Mouse (Mus musculus) adrenal gland, adult 2 months (tissue): ENCODE measurements around the gene Hmgn1. TPM values are rescaled to one million over a fixed set of nuclear protein-coding genes. Genes with fewer than 3 reads are reported as not detected.
"Not testable (repeated sequence)": the region's sequence is repeated elsewhere in the genome, so short reads cannot be mapped to it uniquely, and the experiment has no call there.

ENCODE experiments used
- DNase-seq: peaks from one replicate; pipeline ENCODE4 v3.0.0; 2021
- polyA plus RNA-seq: library from polyadenylated mRNA; depleted of rRNA; stranded (reverse); fragments of >200 nt; gene quantifications from 2 replicates; pipeline ENCODE4 v1.2.3, GENCODE M21; 2012
- total RNA-seq, 2 experiments: library from RNA; stranded (reverse); gene quantifications; 2 replicates each; pipeline ENCODE4 v1.2.3; 2021

Hmgn1 gene
- total and polyA plus RNA-seq, 3 experiments: 14.9 to 238 (median 215) TPM

DNA sequence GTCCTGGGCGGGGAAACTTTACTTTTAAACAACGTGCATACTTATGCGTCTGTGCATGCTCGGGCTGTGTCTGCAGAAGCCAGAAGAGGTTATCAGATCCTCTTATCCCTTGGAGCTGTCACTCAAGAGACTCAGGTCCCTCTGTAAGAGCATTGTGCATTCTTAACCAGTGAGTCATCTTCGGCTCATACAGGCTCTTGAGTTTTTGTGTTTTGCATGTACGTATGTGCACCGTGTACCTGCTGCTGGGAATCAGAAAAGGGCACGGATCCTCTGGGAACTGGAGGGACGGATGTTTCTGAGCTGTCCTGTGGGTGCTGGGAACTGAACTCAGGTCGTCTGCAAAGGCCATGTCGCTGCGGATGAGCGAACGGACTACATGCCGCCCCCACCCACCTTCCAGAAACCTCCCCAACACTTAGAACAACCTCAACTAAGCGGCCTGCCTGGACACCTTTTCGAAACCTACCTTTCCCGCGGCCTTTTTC, 801 bp downstream of the Hmgn1 start:
- DNase-seq: peak; percentile 44

DNA sequence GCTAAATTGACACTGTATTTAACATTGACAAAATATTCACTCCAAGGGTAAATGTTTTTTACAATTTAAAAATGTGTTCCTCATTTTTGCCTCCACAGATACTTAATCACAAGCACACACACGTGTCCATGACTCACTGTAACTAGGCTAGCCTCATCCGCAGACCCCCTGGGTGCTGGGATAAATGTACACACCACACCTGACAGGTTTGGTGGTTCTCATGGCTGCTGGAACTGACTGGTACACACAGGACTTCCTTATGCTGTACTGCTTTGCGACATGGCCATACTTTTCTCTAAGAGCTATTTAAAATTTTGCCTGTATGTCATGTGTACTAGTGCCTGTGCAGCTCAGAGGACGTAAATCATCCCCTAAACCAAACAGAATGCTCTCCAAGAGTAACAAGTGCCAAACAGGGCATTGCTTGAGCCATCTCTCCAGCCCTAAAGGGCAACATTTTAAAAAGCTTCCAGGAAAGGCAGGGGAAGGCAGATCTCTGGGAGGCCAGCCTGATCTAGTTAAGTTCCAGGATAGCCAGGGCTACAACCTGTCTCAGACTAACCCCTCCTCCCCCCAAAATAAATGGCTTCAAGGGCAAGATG, 7.4 kb downstream of the Hmgn1 start:
- DNase-seq: peak; percentile 19

DNA sequence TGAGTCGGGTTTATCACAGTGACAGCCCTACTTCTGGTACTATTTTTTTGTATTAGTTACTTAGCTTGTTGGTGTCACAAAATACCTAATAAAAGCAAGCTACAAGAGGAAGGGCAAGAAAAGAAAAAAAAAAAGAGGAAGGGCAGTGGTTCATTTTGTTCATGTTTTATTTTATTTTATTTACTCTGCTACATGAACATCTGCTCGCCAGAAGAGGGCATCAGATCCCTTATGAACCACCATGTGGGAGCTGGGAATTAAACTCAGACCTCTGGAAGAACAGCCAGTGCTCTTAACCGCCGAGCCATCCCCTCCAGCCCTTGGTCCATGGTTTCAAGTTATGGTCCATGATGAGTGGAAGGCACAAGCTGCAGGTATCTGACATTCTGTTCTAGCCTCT, 12.8 kb downstream of the Hmgn1 start:
- no peak for DNase-seq

DNA sequence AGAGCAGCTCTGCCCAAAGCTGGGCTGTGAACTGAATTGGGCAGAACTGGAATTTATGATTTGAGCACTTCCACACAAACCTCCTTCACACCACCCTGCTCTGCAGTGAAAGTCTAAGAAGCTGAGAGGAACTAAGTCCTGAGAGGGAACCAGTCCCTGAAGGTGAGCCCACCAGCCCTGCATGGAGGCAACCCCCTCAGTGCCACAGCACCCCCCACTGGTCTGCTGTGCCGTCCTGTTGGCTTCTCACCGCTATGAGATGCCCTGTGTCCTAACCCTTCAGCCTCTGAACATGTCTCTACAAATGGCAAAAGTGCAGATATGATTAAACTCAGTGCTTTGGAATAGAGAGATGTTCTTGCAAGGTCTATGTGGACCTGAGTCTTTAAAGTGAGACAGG, 14.8 kb downstream of the Hmgn1 start:
- no peak for DNase-seq

DNA sequence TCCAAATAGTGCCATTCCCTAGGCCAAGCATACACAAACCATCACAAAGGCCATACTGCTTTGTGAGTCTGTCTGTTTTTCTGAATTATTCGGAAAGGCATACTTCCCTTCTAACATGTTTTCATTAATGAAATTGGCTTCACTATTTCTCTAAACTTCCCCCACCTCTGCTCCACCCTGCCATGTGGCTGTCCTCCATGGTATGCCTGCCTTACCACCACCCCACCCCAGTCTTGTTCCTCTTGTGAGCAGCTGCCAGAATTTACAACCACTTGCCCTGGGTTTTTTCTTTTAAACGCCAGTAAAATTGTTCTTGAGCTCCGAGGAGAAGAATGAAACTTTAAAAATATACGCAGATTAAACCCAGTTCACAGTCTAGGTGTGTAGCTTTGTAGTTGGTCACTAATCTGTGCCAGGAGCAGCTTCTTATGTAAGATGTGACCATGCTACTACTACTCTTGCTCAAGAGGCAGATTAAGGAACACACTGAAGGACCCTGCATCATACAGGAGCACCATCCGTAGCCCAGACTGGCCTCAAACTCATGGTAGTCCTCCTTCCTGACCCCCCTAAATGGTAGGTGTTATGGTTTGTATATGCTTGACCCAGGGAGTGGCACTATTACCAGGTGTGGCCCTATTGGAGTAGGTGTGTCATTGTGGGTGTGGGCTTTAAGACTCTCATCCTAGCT, 16.7 kb downstream of the Hmgn1 start:
- no peak for DNase-seq

DNA sequence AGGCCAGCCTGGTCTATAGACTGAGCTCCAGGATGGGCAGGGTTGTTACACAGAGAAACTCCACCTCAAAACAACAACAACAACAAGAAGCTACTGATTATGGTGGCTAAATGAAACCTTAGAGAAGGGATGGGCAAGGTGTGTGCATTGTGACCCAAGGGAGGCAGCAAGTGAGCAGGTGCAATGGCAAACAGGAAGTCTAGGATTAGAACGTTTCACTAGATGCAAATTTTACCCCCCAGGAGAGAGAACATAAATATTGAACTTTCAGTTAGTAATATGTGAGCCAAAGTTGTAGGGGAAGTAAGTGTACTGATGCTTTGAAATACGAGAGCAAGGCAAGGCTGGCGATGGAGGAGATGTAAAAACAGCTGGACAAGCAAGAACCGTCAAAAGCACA, 17.9 kb downstream of the Hmgn1 start:
- no peak for DNase-seq

DNA sequence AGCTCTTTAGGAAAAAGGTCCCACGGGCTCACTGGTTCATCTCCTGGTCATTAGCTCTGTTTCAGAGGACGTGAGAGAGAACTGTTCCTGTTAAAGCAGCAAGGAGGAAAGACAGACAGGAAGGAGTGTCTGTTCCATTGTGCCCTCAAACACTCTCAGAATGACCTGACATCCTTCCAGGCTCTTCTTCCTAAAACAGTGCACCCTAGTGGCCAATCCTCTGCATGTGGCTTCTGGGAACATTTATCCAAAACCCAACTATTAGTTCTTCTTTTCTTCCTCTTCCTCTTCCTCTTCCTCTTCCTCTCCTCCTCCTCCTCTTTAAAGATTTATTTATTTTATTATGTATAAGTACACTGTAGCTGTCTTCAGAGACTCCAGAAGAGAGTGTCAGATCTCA, 24.5 kb downstream of the Hmgn1 start:
- no peak for DNase-seq

DNA sequence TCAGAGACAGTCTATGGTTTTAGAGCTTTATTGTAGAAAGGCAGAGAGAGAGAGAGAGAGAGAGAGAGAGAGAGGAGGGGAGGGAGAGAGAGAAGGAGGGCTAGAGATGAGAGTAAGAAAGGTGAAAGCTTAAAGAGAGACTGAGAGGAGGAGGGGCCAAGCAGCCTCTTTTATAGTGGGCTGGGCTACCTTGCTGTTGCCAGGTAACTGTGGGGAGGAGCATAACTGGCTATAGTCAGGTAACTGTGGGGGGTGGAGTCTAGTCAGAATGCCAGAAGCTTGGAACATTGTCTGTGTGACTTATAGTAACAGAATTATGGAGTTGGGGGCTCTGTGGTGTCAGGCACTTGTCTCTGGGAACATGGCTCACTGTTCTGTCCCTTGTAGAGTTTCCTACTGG, 29.7 kb downstream of the Hmgn1 start:
- DNase-seq: not testable (repeated sequence)

DNA sequence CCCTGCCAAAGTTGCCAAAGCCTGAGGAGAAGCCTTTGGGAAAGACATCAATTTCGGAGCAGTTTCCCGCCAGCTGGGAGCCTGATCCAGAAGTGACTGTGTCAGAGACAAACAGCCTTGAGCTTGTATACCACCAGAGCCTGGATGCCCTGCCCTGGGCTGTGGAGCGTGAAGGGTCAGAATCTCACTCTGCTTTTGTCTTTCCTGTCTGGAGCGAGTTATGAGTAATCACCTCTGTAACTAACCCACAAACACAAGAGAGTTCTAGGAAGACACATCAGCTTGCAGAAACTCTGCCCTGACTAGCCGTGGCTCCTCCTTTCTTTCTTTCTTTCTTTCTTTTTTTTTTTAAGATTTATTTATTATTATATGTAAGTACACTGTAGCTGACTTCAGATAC, 31.6 kb downstream of the Hmgn1 start:
- no peak for DNase-seq

DNA sequence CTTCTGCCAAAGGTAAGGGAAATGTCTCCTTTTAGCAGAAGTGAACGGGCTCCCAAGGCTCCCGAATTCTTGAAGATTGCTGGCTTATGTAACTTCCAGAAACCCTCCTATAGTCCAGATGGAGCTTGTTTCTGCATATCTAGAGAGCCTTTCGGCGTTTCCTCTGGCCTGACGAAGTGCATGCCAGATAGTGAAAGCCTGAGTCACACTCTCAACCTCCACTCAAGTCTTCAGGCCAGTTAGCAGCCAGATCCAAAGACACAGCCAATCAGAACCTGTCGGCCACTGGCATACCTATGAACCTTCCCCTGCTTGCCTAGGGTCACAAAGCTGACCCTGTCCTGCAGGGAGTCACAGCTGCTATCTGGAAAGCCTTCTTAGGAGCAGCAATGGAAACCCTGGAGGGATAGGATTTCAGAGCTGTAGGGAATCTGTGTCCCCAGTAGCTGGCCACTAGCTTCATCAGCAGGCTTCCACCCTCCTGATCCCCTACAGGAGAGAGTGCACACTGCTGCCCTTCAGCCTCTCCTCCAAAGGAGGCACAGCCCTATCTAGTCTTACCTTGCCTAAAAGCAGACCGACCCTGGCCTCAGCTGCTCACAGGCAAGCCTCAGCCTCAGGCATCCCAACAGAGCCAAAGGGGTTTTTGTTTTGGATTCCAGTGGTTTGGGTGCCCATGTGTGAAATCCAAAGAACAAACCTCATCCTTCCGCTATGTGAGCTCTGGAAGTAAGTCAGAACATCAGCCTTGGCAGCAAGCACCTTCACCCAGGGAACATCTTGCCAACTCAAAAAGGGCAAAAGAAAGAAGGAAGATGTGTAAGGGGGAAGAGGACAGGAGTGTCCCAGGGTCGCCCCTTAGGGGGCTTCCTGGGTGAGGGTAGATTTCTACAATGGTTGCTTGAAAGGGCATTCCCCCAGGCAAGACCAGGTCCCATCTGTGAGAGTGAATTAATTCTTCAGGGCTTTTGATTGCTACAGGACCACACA, 35.7 kb downstream of the Hmgn1 start:
- DNase-seq: peak; percentile 39

DNA sequence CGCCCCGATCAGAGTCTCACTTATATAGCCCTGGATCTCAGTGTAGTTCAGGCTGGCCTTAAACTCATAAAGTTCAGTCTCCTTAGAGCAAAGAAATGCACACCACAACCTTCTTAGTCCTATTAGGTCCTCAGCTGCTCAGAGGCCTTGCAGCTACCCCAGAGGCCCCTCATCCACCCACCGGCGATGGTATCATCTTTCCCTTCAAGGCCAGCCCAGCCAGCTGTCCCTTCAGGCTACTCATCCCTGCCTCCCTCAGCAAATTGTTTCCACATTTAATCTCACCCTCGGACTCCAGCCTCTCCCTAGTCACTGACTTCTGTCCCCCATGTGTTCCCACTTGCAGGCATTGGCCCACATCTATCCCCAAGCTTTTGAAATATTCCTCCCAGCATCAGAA, 39.4 kb downstream of the Hmgn1 start:
- no peak for DNase-seq

DNA sequence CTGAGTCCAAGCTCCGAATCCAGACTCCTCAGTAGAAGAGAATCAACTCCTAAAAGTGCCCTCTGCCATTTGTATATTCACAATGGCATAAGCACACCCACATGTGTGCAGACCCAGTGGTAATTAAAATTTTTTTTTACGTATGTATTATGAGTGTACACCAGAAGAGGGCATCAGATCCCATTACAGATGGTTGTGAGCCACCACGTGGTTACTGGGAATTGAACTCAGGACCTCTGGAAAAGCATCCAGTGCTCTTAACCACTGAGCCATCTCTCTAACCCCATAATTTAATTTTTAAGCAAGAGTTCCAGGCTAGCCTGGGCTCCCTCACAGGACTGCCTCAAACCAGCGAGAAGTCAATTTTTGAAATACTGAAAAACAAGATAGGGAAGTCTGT, 40.1 kb downstream of the Hmgn1 start:
- no peak for DNase-seq

DNA sequence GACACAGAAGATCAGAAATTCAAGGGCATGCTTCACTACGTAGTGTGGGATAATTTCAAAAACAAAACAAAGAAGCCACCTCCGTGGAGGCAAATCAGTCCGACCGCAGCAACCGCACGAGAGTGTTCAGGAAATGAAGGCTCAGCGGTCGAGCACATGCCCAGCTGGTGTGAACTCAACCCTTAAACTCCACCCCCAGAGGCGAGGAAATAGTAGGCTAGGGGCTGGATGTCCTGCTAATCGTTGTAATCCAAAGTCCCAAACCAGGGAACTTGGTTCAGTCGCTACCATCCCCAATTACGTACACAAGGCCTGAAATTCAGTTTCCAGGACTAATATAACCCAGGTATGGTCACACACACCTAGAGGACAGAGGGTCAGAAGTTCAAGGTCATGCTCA, 40.5 kb downstream of the Hmgn1 start:
- DNase-seq: no peak

DNA sequence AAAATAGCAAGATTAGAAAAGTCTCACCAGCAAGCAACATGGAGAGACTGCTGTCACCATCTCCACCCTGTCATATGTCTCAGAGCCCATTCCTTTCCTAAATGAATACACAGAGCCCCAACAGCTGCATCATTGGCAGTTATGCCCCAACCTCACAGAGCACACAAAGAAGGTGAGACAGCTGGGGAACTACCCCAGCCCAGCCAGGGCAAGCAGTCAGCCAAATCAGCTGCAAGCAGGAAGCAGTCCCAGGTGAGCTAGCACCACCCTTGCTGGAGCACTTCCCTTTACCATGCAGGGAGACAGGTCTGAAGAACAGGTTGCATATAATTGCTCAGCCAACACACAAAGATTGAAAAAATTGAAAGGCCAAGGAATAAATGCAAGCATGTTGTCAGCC, 41.9 kb downstream of the Hmgn1 start:
- DNase-seq: no peak

DNA sequence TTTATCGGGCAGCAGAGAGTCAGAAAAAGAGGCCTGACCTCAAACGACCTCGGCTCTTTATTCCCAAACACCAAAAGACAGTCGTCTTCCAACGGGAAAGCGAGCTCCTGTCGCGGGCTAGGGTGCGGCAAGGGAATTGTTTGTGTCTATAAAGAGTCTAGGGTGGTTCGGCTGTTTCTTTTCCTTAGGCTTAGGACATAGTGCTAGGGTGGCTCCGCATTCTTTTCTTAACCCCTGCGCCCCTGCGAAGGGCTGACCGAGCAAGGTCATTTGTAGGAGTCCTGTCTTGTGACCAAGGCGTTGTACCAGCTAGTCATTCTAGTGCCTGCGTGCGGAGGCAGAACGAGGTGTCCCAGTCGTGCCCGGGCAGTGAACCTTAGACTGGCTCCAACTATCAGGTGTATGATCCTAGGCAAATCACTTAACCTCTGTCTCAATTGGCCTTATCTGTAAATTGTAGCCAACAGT, 44.3 kb downstream of the Hmgn1 start:
- DNase-seq: no peak

DNA sequence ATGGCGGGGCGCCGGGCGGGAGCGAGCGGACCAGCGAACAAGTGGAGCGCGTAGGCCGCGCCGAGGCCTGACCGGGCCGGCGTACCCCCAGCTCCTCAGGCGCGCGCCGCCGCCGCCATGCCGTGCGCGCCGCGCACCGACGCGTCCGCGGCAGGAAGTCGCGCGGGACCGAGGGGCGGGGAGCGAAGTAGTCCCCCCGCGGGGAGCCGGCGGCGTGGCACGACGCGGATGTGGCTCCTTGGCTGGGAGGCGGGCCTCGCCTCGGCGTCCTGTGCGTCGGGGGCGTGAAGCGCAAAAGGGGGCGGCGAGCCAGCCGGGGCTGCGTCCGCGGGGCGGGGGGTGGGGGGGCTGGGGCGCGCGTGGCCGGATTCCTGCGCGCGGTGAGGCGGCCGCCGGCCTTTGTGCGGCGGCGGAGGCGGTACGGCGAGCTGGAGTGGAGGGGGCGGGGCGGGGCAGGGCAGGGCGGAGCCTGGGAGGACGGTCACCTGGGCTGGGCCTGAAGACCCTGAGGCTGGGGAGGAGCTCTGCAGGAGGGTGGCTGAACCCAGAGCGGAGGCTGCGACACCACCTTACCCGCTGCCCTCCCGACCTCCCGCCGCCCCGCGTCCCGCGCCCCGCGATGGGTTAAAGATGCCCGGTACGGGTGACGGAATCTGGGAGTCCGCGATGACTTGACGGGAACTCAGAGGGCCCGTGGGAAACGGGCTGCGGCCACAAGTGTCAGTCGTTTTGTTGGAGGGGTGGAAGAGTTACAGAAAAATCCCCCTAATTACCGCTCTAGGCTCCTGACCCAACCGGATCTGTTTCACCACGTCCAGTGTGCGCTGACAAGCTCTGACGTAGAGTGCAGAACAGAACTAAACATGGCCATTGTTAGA, 45.0 kb downstream of the Hmgn1 start, which contains the start of gene Brwd1:
Gene Brwd1, minus strand, starts transcription at position 226 of the 878 bp plus-strand sequence.
- peak; percentile 96 for DNase-seq

DNA sequence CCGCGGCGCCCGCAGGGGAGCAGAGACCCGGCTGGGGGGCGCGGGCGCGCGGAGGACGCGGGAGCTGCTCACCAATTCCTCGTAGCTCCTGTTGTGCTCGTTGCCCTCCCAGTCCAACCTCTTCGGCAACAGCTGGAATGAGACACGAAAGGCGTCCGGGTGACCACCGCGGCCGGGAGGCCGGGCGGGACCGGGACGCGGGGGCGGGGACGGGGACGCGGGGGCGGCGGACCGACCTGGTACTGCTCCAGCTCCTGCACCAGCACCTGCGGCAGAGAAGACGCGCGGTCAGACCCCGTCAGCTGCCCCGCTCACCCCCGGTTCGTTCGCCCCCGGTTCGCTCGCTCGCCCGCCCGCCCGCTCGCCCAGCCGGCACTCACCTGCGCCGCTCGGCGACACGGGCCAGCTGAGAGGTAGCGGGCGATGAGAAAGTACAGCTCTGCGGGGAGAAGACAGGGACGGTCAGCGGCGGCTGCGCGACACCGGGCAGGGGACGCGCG, 45.7 kb downstream of the Hmgn1 start:
- peak; percentile 79 for DNase-seq

DNA sequence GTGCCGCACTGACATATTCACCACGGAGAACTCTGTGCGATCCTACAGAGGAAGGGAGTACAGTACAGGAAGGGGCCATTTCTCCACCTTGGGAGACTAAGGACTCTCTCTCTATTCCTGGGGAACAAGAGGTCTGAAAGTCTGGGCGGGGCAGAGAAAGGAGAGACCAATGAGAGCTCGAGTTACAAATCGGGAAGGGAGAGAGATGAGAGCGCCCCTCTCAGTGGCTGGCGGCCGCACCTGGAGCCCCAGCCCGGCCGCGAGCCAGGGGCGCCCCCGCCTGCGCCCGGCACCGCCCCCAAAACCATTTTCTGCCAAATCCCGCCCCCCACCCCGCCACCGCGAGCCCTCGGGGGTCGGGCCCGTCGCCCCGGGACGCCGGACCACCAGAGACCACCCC, 46.2 kb downstream of the Hmgn1 start:
- peak; percentile 94 for DNase-seq

DNA sequence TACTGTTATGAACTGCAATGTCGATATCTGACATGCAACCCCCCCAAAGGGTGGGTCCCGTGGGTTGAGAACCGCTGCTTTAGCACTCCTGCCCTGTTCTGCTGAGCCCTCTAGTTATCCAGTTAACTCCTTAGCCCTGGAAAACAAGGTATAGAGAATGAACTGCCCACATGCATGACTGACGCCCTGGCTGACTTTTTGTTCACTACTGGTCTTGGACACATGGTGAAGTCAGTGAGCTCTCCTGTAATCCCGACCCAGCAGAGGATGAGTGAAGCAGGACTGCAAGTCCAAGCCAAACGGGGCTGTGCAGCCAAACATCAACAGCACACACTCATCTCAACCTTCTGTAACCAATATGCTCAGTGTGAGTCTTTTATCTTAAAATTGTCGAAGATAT, 47.0 kb downstream of the Hmgn1 start:
- no peak for DNase-seq
